Mouse (Mus musculus): ENCODE measurements around the gene Acap1. TPM values are rescaled to one million over a fixed set of nuclear protein-coding genes. Genes with fewer than 3 reads are reported as not detected.
A peak's percentile ranks its signal among the peaks of the same experiment; 100 is the strongest.

The Acap1 gene
- total RNA-seq, 2 experiments from 2014 or later = 1.4 to 1.7 TPM

GRCm38 (mm10) chr11:69837952-69838713 lies 57.2 kb downstream of the Acap1 start, which contains the start of gene Tmem256:
TSS of gene Tmem256 (plus strand) at chr11:69838514.
- DNase-seq (ENCODE audit: low spot score in 2 of 2) = peak; percentile 76 to 88

- no peak for DNase-seq (ENCODE audit: low spot score in 2 of 2)
These were observed 57.8 kb downstream of the Acap1 start, which contains the start of gene Nlgn2 for GRCm38 (mm10) chr11:69837604-69837951. TSS of gene Nlgn2 (minus strand) at chr11:69837784.

- no peak for DNase-seq (ENCODE audit: low spot score in 2 of 2)
These were observed 58.4 kb downstream of the Acap1 start for GRCm38 (mm10) chr11:69836703-69837576.

GRCm38 (mm10) chr11:69835966-69836335 lies 59.4 kb downstream of the Acap1 start:
- DNase-seq (ENCODE audit: low spot score in 2 of 2) = no peak

- DNase-seq (ENCODE audit: low spot score in 2 of 2) = no peak
These were observed 59.9 kb downstream of the Acap1 start for GRCm38 (mm10) chr11:69835326-69835965.

GRCm38 (mm10) chr11:69834001-69834549 lies 61.3 kb downstream of the Acap1 start:
- no peak for DNase-seq (ENCODE audit: low spot score in 2 of 2)

GRCm38 (mm10) chr11:69833554-69833953 lies 61.8 kb downstream of the Acap1 start:
- no peak for DNase-seq (ENCODE audit: low spot score in 2 of 2)

Small RNA genes within 50 kb of the gene (microRNA-seq; reads per million reads assigned to microRNA genes)
- not detected for gene Mir6924

Other genes starting within 250 kb of the Acap1 start
- gene Sox15, start 240.2 kb downstream of the Acap1 start, total RNA-seq (2021) = under 1 TPM; 0.62 to 0.73 TPM
- gene Mpdu1, start 232.9 kb downstream of the Acap1 start, total RNA-seq (2021) = 100 to 1,000 TPM; 107 to 119 TPM
- 10 to 100 TPM; 11.9 to 12.5 TPM for gene Cd68, start 229.4 kb downstream of the Acap1 start, total RNA-seq (2021)
- gene Eif4a1, start 223.1 kb downstream of the Acap1 start, total RNA-seq (2021) = 100 to 1,000 TPM; 640 to 673 TPM
- gene Senp3, start 213.5 kb downstream of the Acap1 start, total RNA-seq (2021) = 10 to 100 TPM; 86.6 to 90.7 TPM
- gene Tnfsf13, start 209.8 kb downstream of the Acap1 start, total RNA-seq (2021) = 1 to 10 TPM; 4.2 to 5.2 TPM
- gene Tnfsf12, start 199.7 kb downstream of the Acap1 start, total RNA-seq (2021) = 10 to 100 TPM; 23.0 to 23.1 TPM
- 1 to 10 TPM; 3.1 to 4.6 TPM for gene Tnfsfm13, start 199.4 kb downstream of the Acap1 start, total RNA-seq (2021)
- 100 to 1,000 TPM in 1 of 2 experiments, 10 to 100 TPM in 1; 92.4 to 108 TPM for gene Polr2a, start 136.9 kb downstream of the Acap1 start, total RNA-seq (2021)
- gene Slc35g3, start 133.6 kb downstream of the Acap1 start, total RNA-seq (2021) = not detected
- gene Zbtb4, start 129.6 kb downstream of the Acap1 start, total RNA-seq (2021) = 10 to 100 TPM; 48.5 to 58.3 TPM
- gene Chrnb1, start 99.6 kb downstream of the Acap1 start, total RNA-seq (2021) = 1 to 10 TPM; 3.6 to 4.0 TPM
- 1 to 10 TPM; 3.4 to 4.8 TPM for gene Fgf11, start 93.7 kb downstream of the Acap1 start, total RNA-seq (2021)
- 1 to 10 TPM in 1 of 2 experiments, under 1 TPM in 1; 0.76 to 1.4 TPM for gene Tmem102, start 89.9 kb downstream of the Acap1 start, total RNA-seq (2021)
- not detected for gene Gm39566, start 80.2 kb downstream of the Acap1 start, total RNA-seq (2021)
- not detected for gene Spem2, start 77.1 kb downstream of the Acap1 start, total RNA-seq (2021)
- gene Spem1, start 73.4 kb downstream of the Acap1 start, total RNA-seq (2021) = not detected
- 10 to 100 TPM; 33.6 to 35.2 TPM for gene Nlgn2, start 57.8 kb downstream of the Acap1 start, total RNA-seq (2021)
- gene Tmem256, start 57.0 kb downstream of the Acap1 start, total RNA-seq (2021) = 100 to 1,000 TPM; 141 to 143 TPM
- gene Plscr3, start 49.2 kb downstream of the Acap1 start, total RNA-seq (2021) = 10 to 100 TPM; 76.6 to 77.9 TPM
- gene Tnk1, start 36.8 kb downstream of the Acap1 start, total RNA-seq (2021) = 1 to 10 TPM in 1 of 2 experiments, under 1 TPM in 1; 0.17 to 1.7 TPM
- gene Tmem95, start 17.5 kb downstream of the Acap1 start, total RNA-seq (2021) = not detected
- 1 to 10 TPM; 3.4 to 4.1 TPM for gene Kctd11, start 14.1 kb downstream of the Acap1 start, total RNA-seq (2021)
- gene 2810408A11Rik, start 5.4 kb upstream of the Acap1 start, total RNA-seq (2021) = 1 to 10 TPM; 4.8 to 5.6 TPM
- 10 to 100 TPM; 45.9 to 53.3 TPM for gene Neurl4, start 5.5 kb upstream of the Acap1 start, total RNA-seq (2021)
- gene Gps2, start 18.3 kb upstream of the Acap1 start, total RNA-seq (2021) = 10 to 100 TPM; 60.0 to 67.0 TPM
- 100 to 1,000 TPM; 598 to 600 TPM for gene Eif5a, start 26.4 kb upstream of the Acap1 start, total RNA-seq (2021)
- gene Ybx2, start 40.3 kb upstream of the Acap1 start, total RNA-seq (2021) = 10 to 100 TPM in 1 of 2 experiments, 1 to 10 TPM in 1; 9.7 to 20.6 TPM
- gene Slc2a4, start 52.6 kb upstream of the Acap1 start, total RNA-seq (2021) = 10 to 100 TPM; 23.6 to 24.8 TPM
- gene Cldn7, start 69.2 kb upstream of the Acap1 start, total RNA-seq (2021) = 10 to 100 TPM in 1 of 2 experiments, 1 to 10 TPM in 1; 3.1 to 17.3 TPM
- 100 to 1,000 TPM; 119 to 130 TPM for gene Ctdnep1, start 85.6 kb upstream of the Acap1 start, total RNA-seq (2021)
- gene Elp5, start 87.0 kb upstream of the Acap1 start, total RNA-seq (2021) = 10 to 100 TPM; 65.5 to 70.9 TPM
- gene Gabarap, start 95.6 kb upstream of the Acap1 start, total RNA-seq (2021) = 100 to 1,000 TPM; 294 to 311 TPM
- gene Phf23, start 100.2 kb upstream of the Acap1 start, total RNA-seq (2021) = 10 to 100 TPM; 51.4 to 53.4 TPM
- gene Dvl2, start 105.1 kb upstream of the Acap1 start, total RNA-seq (2021) = 10 to 100 TPM; 35.5 to 38.2 TPM
- 100 to 1,000 TPM; 295 to 378 TPM for gene Acadvl, start 119.9 kb upstream of the Acap1 start, total RNA-seq (2021)
- 10 to 100 TPM; 63.0 to 64.4 TPM for gene Dlg4, start 121.4 kb upstream of the Acap1 start, total RNA-seq (2021)
- 10 to 100 TPM in 1 of 2 experiments, 1 to 10 TPM in 1; 1.7 to 33.7 TPM for gene Asgr1, start 158.5 kb upstream of the Acap1 start, total RNA-seq (2021)
- gene Asgr2, start 197.1 kb upstream of the Acap1 start, total RNA-seq (2021) = 10 to 100 TPM in 1 of 2 experiments, 1 to 10 TPM in 1; 1.8 to 14.6 TPM
- gene Mgl2, start 234.8 kb upstream of the Acap1 start, total RNA-seq (2021) = 1 to 10 TPM in 1 of 2 experiments, under 1 TPM in 1; 0.90 to 1.7 TPM